ENCODE assay signal across 23 mouse cellular contexts in genomic region chr3:151454985-151455701, GRCm38 (mm10). TPM values are rescaled to one million over a fixed set of nuclear protein-coding genes. Genes with fewer than 3 reads are reported as not detected.
"Had no signal": no experiment of that assay in that cellular context is flagged by ENCODE, and none has a peak within 500 bp of the region (broad histone marks: within the 10 kb centered on the region; RNA-seq: fewer than 3 reads in every experiment).

No protein-coding gene starts in this region.

- H3K4me1 ChIP-seq: intestine, embryonic 15.5 days; limb, embryonic 12.5 days; limb, embryonic 15.5 days; lung, embryonic 15.5 days; megakaryocyte, embryonic 14.5 days; midbrain, embryonic 10.5 days; midbrain, embryonic 13.5 days; neural tube, embryonic 13.5 days had no signal

- H3K4me3 ChIP-seq: intestine, embryonic 15.5 days; limb, embryonic 12.5 days; limb, embryonic 15.5 days; lung, embryonic 15.5 days; megakaryocyte, embryonic 14.5 days; midbrain, embryonic 10.5 days; midbrain, embryonic 13.5 days; myocyte; neural tube, embryonic 13.5 days had no signal

- H3K27me3 ChIP-seq: intestine, embryonic 15.5 days; limb, embryonic 12.5 days; limb, embryonic 15.5 days; lung, embryonic 15.5 days; megakaryocyte, embryonic 14.5 days; midbrain, embryonic 13.5 days; neural tube, embryonic 13.5 days had no signal

- H3K36me3 ChIP-seq: intestine, embryonic 15.5 days; limb, embryonic 12.5 days; limb, embryonic 15.5 days; lung, embryonic 15.5 days; midbrain, embryonic 10.5 days; midbrain, embryonic 13.5 days; neural tube, embryonic 13.5 days had no signal

- H3K27ac ChIP-seq: intestine, embryonic 15.5 days; limb, embryonic 12.5 days; limb, embryonic 15.5 days; liver, embryonic 14.5 days; lung, embryonic 15.5 days; midbrain, embryonic 10.5 days; midbrain, embryonic 13.5 days; neural tube, embryonic 13.5 days; stomach, postnatal 0 days had no signal

- H3K9me3 ChIP-seq: intestine, embryonic 15.5 days; limb, embryonic 12.5 days; limb, embryonic 15.5 days; lung, embryonic 15.5 days; megakaryocyte, embryonic 14.5 days; midbrain, embryonic 10.5 days; midbrain, embryonic 13.5 days; neural tube, embryonic 13.5 days had no signal

- H3K9ac ChIP-seq: intestine, embryonic 15.5 days; limb, embryonic 12.5 days; limb, embryonic 15.5 days; liver, embryonic 14.5 days; lung, embryonic 15.5 days; midbrain, embryonic 13.5 days; neural tube, embryonic 13.5 days had no signal

- H3K4me2 ChIP-seq: intestine, embryonic 15.5 days; limb, embryonic 12.5 days; limb, embryonic 15.5 days; liver, embryonic 11.5 days; lung, embryonic 15.5 days; midbrain, embryonic 13.5 days; neural tube, embryonic 13.5 days had no signal

- ATAC-seq: intestine, embryonic 15.5 days; midbrain, embryonic 13.5 days; midbrain, embryonic 16.5 days had no signal

- DNase-seq: kidney, adult 2 months; left cerebral cortex, postnatal 4 days; lung, adult 18-20 months; lung, postnatal 10 days; lung, postnatal 36 days; right cerebral cortex, adult 18-20 months; right cerebral cortex, postnatal 14 days; right cerebral cortex, postnatal 4 days; thymus, adult 2 months; thymus, postnatal 14 days had no signal

RNA-seq across cellular contexts. Expression of gene Adgrl4, which starts 17.5 kb away (rescaled TPM):
- polyA plus RNA-seq: myocyte had no signal
